ENCODE assay signal across 24 mouse cellular contexts in the genomic region with DNA sequence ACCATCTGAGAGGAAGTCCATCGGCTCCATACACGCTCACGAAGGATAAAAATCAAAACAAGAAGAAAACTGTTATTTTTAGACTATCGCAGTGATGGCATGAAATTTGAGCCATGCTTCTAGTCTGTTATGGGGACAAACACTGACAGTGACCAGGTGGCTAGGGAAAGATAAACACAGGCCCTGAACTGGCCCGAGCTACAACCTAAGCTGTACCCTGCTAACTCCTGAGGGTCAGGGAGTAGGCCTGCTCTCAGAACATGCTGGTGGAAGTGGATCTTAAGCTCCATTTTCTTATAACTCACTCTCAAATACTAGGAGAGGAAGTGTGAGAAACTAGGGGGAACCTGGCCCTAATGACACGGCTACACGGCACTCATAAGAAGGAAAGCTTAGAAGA.
DNase-seq lines count a peak whose midpoint lies in the region; ATAC-seq and TF ChIP-seq lines count a peak whose summit lies in the region.
"Had no signal": no experiment of that assay in that cellular context is flagged by ENCODE, and none has a peak within 500 bp of the region (broad histone marks: within the 10 kb centered on the region; RNA-seq: fewer than 3 reads in every experiment).

No protein-coding gene starts in this region.

- ATAC-seq in stomach, embryonic 14.5 days (ENCODE audit: insufficient number of reproducible peaks, insufficient read depth, low FRiP score, low read depth): no peak
- no peak for ATAC-seq in stomach, postnatal 0 days (ENCODE audit: low FRiP score, low TSS enrichment)
- peak; percentile 16; the same call in 1 of the 2 replicates for ATAC-seq in megakaryocyte, adult 5-6 weeks (ENCODE audit: poor library complexity, severe bottlenecking)
- ATAC-seq: CD4-positive, CD25-positive, alpha-beta regulatory T cell, adult 4 months; forebrain, embryonic 14.5 days; forebrain, postnatal 0 days had no signal

- peaks cover 4% of the 10 kb centered on the region; the same call in 1 of the 2 replicates for H3K9me3 ChIP-seq in stomach, embryonic 14.5 days (ENCODE audit: control insufficient read depth, low read depth, low read length)
- no peaks in the 10 kb centered on the region; the same call in 1 of the 2 replicates for H3K9me3 ChIP-seq in stomach, postnatal 0 days (ENCODE audit: control insufficient read depth, low read length)
- H3K9me3 ChIP-seq: embryonic facial prominence, embryonic 15.5 days; heart, embryonic 12.5 days; heart, embryonic 15.5 days; hindbrain, embryonic 12.5 days; hindbrain, embryonic 15.5 days had no signal

- H3K4me1 ChIP-seq in stomach, embryonic 14.5 days (ENCODE audit: control insufficient read depth, insufficient read depth, low read length): no peaks in the 10 kb centered on the region; the same call in 1 of the 2 replicates
- no peaks in the 10 kb centered on the region for H3K4me1 ChIP-seq in stomach, postnatal 0 days (replicated peaks; ENCODE audit: control insufficient read depth, insufficient read depth)

- no peak overlapping the region for H3K4me2 ChIP-seq in stomach, embryonic 14.5 days (replicated peaks; ENCODE audit: low read depth, low read length)
- no peak overlapping the region for H3K4me2 ChIP-seq in stomach, postnatal 0 days (replicated peaks; ENCODE audit: low read depth)
- H3K4me2 ChIP-seq: embryonic facial prominence, embryonic 12.5 days; embryonic facial prominence, embryonic 15.5 days; heart, embryonic 12.5 days; heart, embryonic 15.5 days; hindbrain, embryonic 12.5 days; hindbrain, embryonic 15.5 days had no signal

- H3K9ac ChIP-seq in stomach, embryonic 14.5 days (replicated peaks; ENCODE audit: low read depth, low read length): no peak overlapping the region
- no peak overlapping the region for H3K9ac ChIP-seq in stomach, postnatal 0 days (ENCODE audit: low read length)
- H3K9ac ChIP-seq: embryonic facial prominence, embryonic 12.5 days; embryonic facial prominence, embryonic 15.5 days; forebrain, postnatal 0 days; heart, embryonic 12.5 days; heart, embryonic 15.5 days; hindbrain, embryonic 12.5 days; hindbrain, embryonic 15.5 days had no signal

- H3K27ac ChIP-seq in stomach, embryonic 14.5 days (ENCODE audit: low read length): 0 out of 2 replicates have a peak overlapping the region, but pooled peaks have one; percentile 33
- no peak overlapping the region for H3K27ac ChIP-seq in stomach, postnatal 0 days (replicated peaks)
- H3K27ac ChIP-seq: embryonic facial prominence, embryonic 12.5 days; embryonic facial prominence, embryonic 15.5 days; heart, embryonic 15.5 days; hindbrain, embryonic 12.5 days; hindbrain, embryonic 15.5 days had no signal

- no peaks in the 10 kb centered on the region for H3K36me3 ChIP-seq in stomach, embryonic 14.5 days (ENCODE audit: control insufficient read depth, insufficient read depth, low read length)
- H3K36me3 ChIP-seq in stomach, postnatal 0 days (ENCODE audit: control insufficient read depth, insufficient read depth, low read length): no peaks in the 10 kb centered on the region; the same call in 1 of the 2 replicates
- H3K36me3 ChIP-seq: embryonic facial prominence, embryonic 12.5 days; embryonic facial prominence, embryonic 15.5 days; heart, embryonic 12.5 days; heart, embryonic 15.5 days; hindbrain, embryonic 12.5 days; hindbrain, embryonic 15.5 days had no signal

- H3K27me3 ChIP-seq in stomach, embryonic 14.5 days (ENCODE audit: control insufficient read depth, insufficient read depth, low read length): no peaks in the 10 kb centered on the region
- no peaks in the 10 kb centered on the region for H3K27me3 ChIP-seq in stomach, postnatal 0 days (ENCODE audit: control insufficient read depth, insufficient read depth, low read length)
- H3K27me3 ChIP-seq: embryonic facial prominence, embryonic 12.5 days; embryonic facial prominence, embryonic 15.5 days; heart, embryonic 12.5 days; heart, embryonic 15.5 days; hindbrain, embryonic 12.5 days; hindbrain, embryonic 15.5 days had no signal

- 60% methylated on average over 7 of the region's 7 CpGs for WGBS in stomach, embryonic 14.5 days
- WGBS in stomach, postnatal 0 days: 67% methylated on average over 7 of the region's 7 CpGs

- H3K4me3 ChIP-seq in stomach, embryonic 14.5 days (ENCODE audit: low read depth, low read length): no peak overlapping the region
- no peak overlapping the region for H3K4me3 ChIP-seq in stomach, postnatal 0 days (ENCODE audit: low read depth, low read length)
- H3K4me3 ChIP-seq: embryonic facial prominence, embryonic 12.5 days; embryonic facial prominence, embryonic 15.5 days; heart, embryonic 12.5 days; heart, embryonic 15.5 days; hindbrain, embryonic 12.5 days; hindbrain, embryonic 15.5 days had no signal

- DNase-seq in heart, adult 11 months: peak; percentile 92
- DNase-seq in heart, postnatal 4 days: no peak
- DNase-seq in stomach, postnatal 0 days (ENCODE audit: low spot score): no peak
- peak; percentile 42 for DNase-seq in skeletal muscle tissue, adult 2 months (ENCODE audit: low read depth, low spot score)
- no peak for DNase-seq in layer of hippocampus, adult 8-10 months (ENCODE audit: low spot score in 2 of 2)
- DNase-seq in cerebellum, adult 9-11 months: no peak
- DNase-seq: adrenal gland, adult 2 months; adrenal gland, postnatal 14 days; cerebellum, adult 11-12 months; cerebellum, adult 8-10 months; cerebellum, postnatal 25 days; forebrain, postnatal 0 days; gastrocnemius, postnatal 14 days; heart, postnatal 10 days had no signal

- TF ChIP-seq EP300 in stomach, postnatal 0 days (optimal IDR thresholded peaks at IDR 0.05): no peak

- TF ChIP-seq CTCF in stomach, postnatal 0 days (IDR thresholded peaks at IDR 0.05; ENCODE audit: low read depth): no peak

Comparison
In these comparisons a context has a peak if more than half of its experiments do, and no peak if none do; other contexts are left out.
1. DNase-seq: peak in heart, adult 11 months (single experiment) and skeletal muscle tissue, adult 2 months (single experiment); none in heart, postnatal 4 days (single experiment), stomach, postnatal 0 days (single experiment), layer of hippocampus, adult 8-10 months (0 of 2) and cerebellum, adult 9-11 months (single experiment).